Mouse (Mus musculus) WW6 (cell line): Measurements from ENCODE around the gene Snapc4.
A peak's percentile ranks its signal among the peaks of the same experiment; 100 is the strongest.
"Not testable (repeated sequence)": the region's sequence is repeated elsewhere in the genome, so short reads cannot be mapped to it uniquely, and the experiment has no call there.

Experiments used
- DNase-seq: peaks from one replicate; pipeline ENCODE4 v3.0.0-alpha.2; 2013; ENCODE audit warnings: low read depth, low spot score

Snapc4 gene

GRCm38 (mm10) chr2:26380871-26381270 is 418 bp upstream of the Snapc4 start:
- not testable (repeated sequence) for DNase-seq

- no peak for DNase-seq
Measured at GRCm38 (mm10) chr2:26372396-26372795, 8.1 kb downstream of the Snapc4 start.

GRCm38 (mm10) chr2:26368572-26368971 is 11.9 kb downstream of the Snapc4 start:
- no peak for DNase-seq

GRCm38 (mm10) chr2:26367911-26368310 is 12.5 kb downstream of the Snapc4 start:
- DNase-seq = no peak

GRCm38 (mm10) chr2:26364738-26365465 is 15.6 kb downstream of the Snapc4 start:
- no peak for DNase-seq

GRCm38 (mm10) chr2:26363481-26363880 is 17.0 kb downstream of the Snapc4 start:
- no peak for DNase-seq

GRCm38 (mm10) chr2:26362991-26363390 is 17.5 kb downstream of the Snapc4 start:
- no peak for DNase-seq

GRCm38 (mm10) chr2:26360772-26361171 is 19.7 kb downstream of the Snapc4 start, which contains the start of gene Card9:
Gene Card9 (minus strand): TSS chr2:26360918.
- DNase-seq = no peak

GRCm38 (mm10) chr2:26359983-26360382 is 20.5 kb downstream of the Snapc4 start:
- DNase-seq = no peak

- no peak for DNase-seq
Measured at GRCm38 (mm10) chr2:26358667-26359320, 21.7 kb downstream of the Snapc4 start.

GRCm38 (mm10) chr2:26357484-26357883 is 23.0 kb downstream of the Snapc4 start:
- DNase-seq = no peak

- no peak for DNase-seq
Measured at GRCm38 (mm10) chr2:26356678-26357077, 23.8 kb downstream of the Snapc4 start.

GRCm38 (mm10) chr2:26356231-26356630 is 24.2 kb downstream of the Snapc4 start:
- DNase-seq = no peak

GRCm38 (mm10) chr2:26354401-26354800 is 26.1 kb downstream of the Snapc4 start:
- no peak for DNase-seq

GRCm38 (mm10) chr2:26353066-26353980 is 27.1 kb downstream of the Snapc4 start:
- no peak for DNase-seq

- no peak for DNase-seq
Measured at GRCm38 (mm10) chr2:26352291-26352910, 28.1 kb downstream of the Snapc4 start.

GRCm38 (mm10) chr2:26351358-26352290 is 28.8 kb downstream of the Snapc4 start, which contains the start of gene Dnlz:
Gene Dnlz (minus strand): TSS chr2:26352110.
- peak; percentile 77 for DNase-seq

- no peak for DNase-seq
Measured at GRCm38 (mm10) chr2:26348241-26348640, 32.2 kb downstream of the Snapc4 start.

- DNase-seq = no peak
Measured at GRCm38 (mm10) chr2:26342609-26343490, 37.6 kb downstream of the Snapc4 start.
